Mouse (Mus musculus) embryonic facial prominence, embryonic 13.5 days (tissue): ENCODE measurements around the gene Zmpste24. TPM values are rescaled to one million over a fixed set of nuclear protein-coding genes. Genes with fewer than 3 reads are reported as not detected.
"Not testable (repeated sequence)": the region's sequence is repeated elsewhere in the genome, so short reads cannot be mapped to it uniquely, and the experiment has no call there.

Experiments
- ATAC-seq: fragments of 200-750 bp; cut with Nextera tagmentation; 2 replicates; pipeline ENCODE4 v1.8.0; 2017; ENCODE audit warnings: low read depth; ENCODE audit not compliant: insufficient number of reproducible peaks, insufficient read depth, low FRiP score, low TSS enrichment
- H3K27ac ChIP-seq: fragments of 300-500 bp; sonication (generic); 2 replicates; pipeline ENCODE4 v1.5.1; 2015; ENCODE audit warnings: moderate library complexity, mild to moderate bottlenecking, inconsistent platforms
- H3K27me3 ChIP-seq: fragments of 300-500 bp; sonication (generic); 2 replicates; pipeline ENCODE4 v1.6.1; 2015; ENCODE audit warnings: mild to moderate bottlenecking, inconsistent platforms
- H3K36me3 ChIP-seq: fragments of 300-500 bp; sonication (generic); 2 replicates; pipeline ENCODE4 v1.6.1; 2015; ENCODE audit warnings: mild to moderate bottlenecking, inconsistent platforms
- H3K4me1 ChIP-seq: fragments of 300-500 bp; sonication (generic); 2 replicates; pipeline ENCODE4 v1.6.1; 2015; ENCODE audit warnings: inconsistent platforms
- H3K4me2 ChIP-seq: fragments of 300-500 bp; sonication (generic); 2 replicates; pipeline ENCODE4 v1.6.1; 2015; ENCODE audit warnings: moderate library complexity, mild to moderate bottlenecking, inconsistent platforms
- H3K4me3 ChIP-seq: fragments of 300-500 bp; sonication (generic); 2 replicates; pipeline ENCODE4 v1.5.1; 2015; ENCODE audit warnings: mild to moderate bottlenecking, inconsistent platforms
- H3K9ac ChIP-seq: fragments of 300-500 bp; sonication (generic); 2 replicates; pipeline ENCODE4 v1.6.1; 2015; ENCODE audit warnings: mild to moderate bottlenecking, inconsistent platforms
- H3K9me3 ChIP-seq: fragments of 300-500 bp; sonication (generic); 2 replicates; pipeline ENCODE4 v1.6.1; 2016; ENCODE audit warnings: inconsistent platforms
- WGBS: fragments of 180-500 bp; shearing (Covaris S2); methylation state at CpG from one replicate; pipeline ENCODE4 v1.1.7; 2015; ENCODE audit warnings: mixed read lengths; 5-methylcytosine and 5-hydroxymethylcytosine counted together
- polyA plus RNA-seq: library from polyadenylated mRNA; unstranded; fragments of >200 nt; fragmentation: Nextera tagmentation; extraction: Ambion mirVana; gene quantifications from 2 replicates; pipeline ENCODE4 v1.2.1, GENCODE M21; 2015

Zmpste24 gene
- 22.0 and 27.0 TPM in 2 replicates for polyA plus RNA-seq

DNA sequence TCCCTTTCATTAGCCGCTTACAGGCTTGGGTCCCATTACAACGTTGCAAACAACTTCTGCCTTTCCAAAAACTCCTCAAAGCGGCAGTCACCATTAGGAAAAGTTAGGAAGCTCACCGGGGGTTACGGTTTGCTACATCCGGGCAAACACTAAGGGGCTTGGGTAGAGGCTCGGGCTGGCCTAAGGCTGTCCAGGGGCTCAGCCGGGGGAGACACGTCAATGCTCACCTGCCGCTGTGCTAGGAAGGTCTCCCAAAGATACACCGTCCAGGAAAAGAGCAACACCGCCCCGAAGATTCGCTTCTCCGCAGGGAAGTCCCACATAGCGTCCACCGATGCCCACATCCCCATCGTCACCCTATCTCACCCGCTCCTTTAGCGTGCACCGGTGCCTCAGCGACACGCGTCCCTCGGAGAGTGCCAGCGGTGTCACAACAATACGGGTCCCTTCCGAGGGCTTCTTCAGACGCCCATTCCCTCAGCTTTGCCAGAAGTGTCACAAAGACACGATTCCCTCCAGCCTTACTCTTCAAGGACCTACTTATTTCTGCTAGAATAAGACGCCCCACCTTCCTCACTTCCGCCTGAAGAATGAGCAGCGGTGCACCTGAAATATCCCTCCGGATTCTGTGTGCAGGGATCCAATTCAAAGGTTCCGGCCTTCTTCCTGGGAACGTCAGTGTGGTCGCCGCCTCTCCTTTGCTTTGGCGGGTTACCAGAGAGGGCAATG, at the start of gene Zmpste24:
TSS of gene Zmpste24 (minus strand) at position 592 of the 729 bp plus-strand sequence.
- H3K4me2 ChIP-seq = peak within 1 kb of the TSS; percentile 72
- H3K36me3 ChIP-seq = peaks cover 30% of the 10 kb centered on the region
- peak within 1 kb of the TSS; percentile 87 for H3K9ac ChIP-seq
- H3K9me3 ChIP-seq = no peaks in the 10 kb centered on the region
- peak within 1 kb of the TSS; percentile 56 for H3K27ac ChIP-seq
- under 1% methylated on average over 39 of the region's 39 CpGs for WGBS
- no peaks in the 10 kb centered on the region for H3K27me3 ChIP-seq
- peak within 1 kb of the TSS; percentile 83 for H3K4me3 ChIP-seq
- peak; percentile 71; the same call in 1 of the 2 replicates for ATAC-seq
- H3K4me1 ChIP-seq = peaks cover 10% of the 10 kb centered on the region

DNA sequence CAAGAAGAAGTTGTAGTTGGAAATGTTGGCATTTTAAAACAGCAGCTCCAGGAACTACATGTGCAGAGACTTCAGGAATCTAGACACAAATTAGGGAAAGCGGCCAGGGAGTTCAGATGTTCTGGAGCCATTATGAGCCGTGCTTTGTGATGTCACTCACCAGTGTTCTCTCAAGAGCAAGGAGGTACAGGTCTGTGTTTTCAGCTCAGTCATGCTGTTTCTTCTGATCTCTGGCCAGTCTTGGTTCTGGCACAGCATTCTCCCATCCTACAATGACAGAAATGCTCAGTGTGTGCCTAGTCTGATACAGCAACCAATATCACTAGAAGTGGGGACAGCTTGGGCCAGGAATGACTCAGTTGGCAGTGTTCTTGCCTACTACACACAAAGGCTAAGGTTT, 11.1 kb upstream of the Zmpste24 start, which contains the start of gene Tmco2:
TSS of gene Tmco2 (minus strand) at position 101 of the 400 bp plus-strand sequence.
- H3K4me1 ChIP-seq = no peaks in the 10 kb centered on the region
- no peak within 1 kb of the TSS for H3K9ac ChIP-seq
- no peak within 1 kb of the TSS for H3K4me2 ChIP-seq
- no peak within 1 kb of the TSS for H3K4me3 ChIP-seq
- H3K27me3 ChIP-seq = no peaks in the 10 kb centered on the region
- 89% methylated on average over 2 of the region's 2 CpGs for WGBS
- no peaks in the 10 kb centered on the region for H3K36me3 ChIP-seq
- no peak within 1 kb of the TSS for H3K27ac ChIP-seq
- no peak for ATAC-seq
- H3K9me3 ChIP-seq = no peaks in the 10 kb centered on the region

GRCm38 (mm10) chr4:121103304-121103703, 5.3 kb upstream of the Zmpste24 start:
- no peaks in the 10 kb centered on the region for H3K27me3 ChIP-seq
- no peaks in the 10 kb centered on the region for H3K9me3 ChIP-seq
- ATAC-seq = no peak
- 81% methylated on average over 4 of the region's 4 CpGs for WGBS
- H3K4me3 ChIP-seq = no peak overlapping the region
- H3K4me1 ChIP-seq = no peaks in the 10 kb centered on the region
- no peak overlapping the region for H3K9ac ChIP-seq
- no peak overlapping the region for H3K27ac ChIP-seq
- H3K36me3 ChIP-seq = no peaks in the 10 kb centered on the region
- no peak overlapping the region for H3K4me2 ChIP-seq

GRCm38 (mm10) chr4:121090211-121090610, 7.8 kb downstream of the Zmpste24 start:
- no peak for ATAC-seq
- no peak overlapping the region for H3K27ac ChIP-seq
- H3K4me3 ChIP-seq = no peak overlapping the region
- 90% methylated on average over 4 of the region's 4 CpGs for WGBS
- H3K9me3 ChIP-seq = no peaks in the 10 kb centered on the region
- H3K9ac ChIP-seq = no peak overlapping the region
- no peaks in the 10 kb centered on the region for H3K27me3 ChIP-seq
- peaks cover 75% of the 10 kb centered on the region for H3K36me3 ChIP-seq
- no peaks in the 10 kb centered on the region for H3K4me1 ChIP-seq
- no peak overlapping the region for H3K4me2 ChIP-seq

GRCm38 (mm10) chr4:121088696-121089095, 9.3 kb downstream of the Zmpste24 start:
- H3K9me3 ChIP-seq = no peaks in the 10 kb centered on the region
- WGBS = 82% methylated on average over 2 of the region's 2 CpGs
- no peaks in the 10 kb centered on the region for H3K4me1 ChIP-seq
- H3K4me2 ChIP-seq = no peak overlapping the region
- ATAC-seq = no peak
- no peaks in the 10 kb centered on the region for H3K27me3 ChIP-seq
- H3K36me3 ChIP-seq = peaks cover 70% of the 10 kb centered on the region
- no peak overlapping the region for H3K9ac ChIP-seq
- H3K4me3 ChIP-seq = no peak overlapping the region
- H3K27ac ChIP-seq = no peak overlapping the region

DNA sequence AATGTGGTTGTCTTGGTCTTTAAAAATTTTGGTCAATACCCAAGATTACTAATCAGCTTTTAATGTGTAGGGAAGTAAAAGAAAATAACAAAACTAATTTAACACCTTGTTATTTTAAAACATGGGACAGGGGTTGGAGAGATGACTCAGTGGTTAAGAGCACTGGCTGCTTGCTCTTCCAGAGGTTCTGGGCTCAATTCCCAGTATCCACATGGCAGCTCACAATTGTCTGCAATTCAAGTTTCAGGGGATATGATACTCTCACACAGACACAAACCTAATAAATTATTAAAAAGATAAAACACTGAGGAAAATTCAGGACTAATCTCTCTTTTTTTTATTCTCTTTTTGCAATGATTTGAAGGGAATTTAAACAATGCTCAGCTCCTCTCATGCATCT, 13.5 kb downstream of the Zmpste24 start:
- no peak overlapping the region for H3K27ac ChIP-seq
- no peak overlapping the region for H3K9ac ChIP-seq
- no peak overlapping the region for H3K4me3 ChIP-seq
- H3K9me3 ChIP-seq = no peaks in the 10 kb centered on the region
- no peak overlapping the region for H3K4me2 ChIP-seq
- H3K36me3 ChIP-seq = peaks cover 72% of the 10 kb centered on the region
- no peaks in the 10 kb centered on the region for H3K4me1 ChIP-seq
- no peak for ATAC-seq
- no peaks in the 10 kb centered on the region for H3K27me3 ChIP-seq

GRCm38 (mm10) chr4:121080395-121080794, 17.6 kb downstream of the Zmpste24 start:
- no peaks in the 10 kb centered on the region for H3K27me3 ChIP-seq
- no peaks in the 10 kb centered on the region for H3K9me3 ChIP-seq
- H3K36me3 ChIP-seq = peaks cover 81% of the 10 kb centered on the region
- H3K9ac ChIP-seq = no peak overlapping the region
- H3K4me2 ChIP-seq = no peak overlapping the region
- no peak overlapping the region for H3K27ac ChIP-seq
- 84% methylated on average over 1 of the region's 1 CpGs for WGBS
- H3K4me1 ChIP-seq = no peaks in the 10 kb centered on the region
- ATAC-seq = no peak
- H3K4me3 ChIP-seq = no peak overlapping the region

- no peak overlapping the region for H3K4me2 ChIP-seq
- H3K4me3 ChIP-seq = no peak overlapping the region
- H3K27ac ChIP-seq = no peak overlapping the region
- no peak overlapping the region for H3K9ac ChIP-seq
- H3K9me3 ChIP-seq = no peaks in the 10 kb centered on the region
- H3K27me3 ChIP-seq = no peaks in the 10 kb centered on the region
- H3K36me3 ChIP-seq = peaks cover 78% of the 10 kb centered on the region
- 84% methylated on average over 3 of the region's 3 CpGs for WGBS
- no peak for ATAC-seq
- H3K4me1 ChIP-seq = no peaks in the 10 kb centered on the region
Measured at GRCm38 (mm10) chr4:121077915-121078646, 20.0 kb downstream of the Zmpste24 start.

DNA sequence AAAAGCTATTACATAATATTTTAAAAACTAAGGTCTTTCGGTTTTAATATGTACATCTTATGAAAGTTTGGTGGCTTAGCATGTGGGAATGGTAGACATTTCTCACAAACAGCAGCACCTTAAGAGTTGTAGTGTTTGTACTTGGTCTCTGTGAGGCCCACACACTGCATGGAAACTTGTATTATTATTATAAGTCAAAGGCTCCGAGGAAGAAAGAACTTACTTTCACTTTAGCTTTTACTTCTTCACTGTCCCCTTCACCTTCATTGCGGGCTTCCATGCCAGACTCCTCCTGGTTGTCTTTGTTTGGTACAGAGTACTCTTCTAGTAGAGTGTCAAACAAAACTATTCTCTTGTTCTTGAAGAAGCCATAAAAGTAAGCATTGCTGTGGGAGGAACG, 23.8 kb downstream of the Zmpste24 start:
- no peak for ATAC-seq
- no peak overlapping the region for H3K4me2 ChIP-seq
- no peaks in the 10 kb centered on the region for H3K9me3 ChIP-seq
- H3K9ac ChIP-seq = no peak overlapping the region
- H3K4me3 ChIP-seq = no peak overlapping the region
- H3K27ac ChIP-seq = no peak overlapping the region
- WGBS = 92% methylated on average over 4 of the region's 4 CpGs
- H3K4me1 ChIP-seq = no peaks in the 10 kb centered on the region
- no peaks in the 10 kb centered on the region for H3K27me3 ChIP-seq
- H3K36me3 ChIP-seq = peaks cover 62% of the 10 kb centered on the region

- no peaks in the 10 kb centered on the region for H3K9me3 ChIP-seq
- H3K4me2 ChIP-seq = no peak overlapping the region
- H3K4me1 ChIP-seq = no peaks in the 10 kb centered on the region
- no peak overlapping the region for H3K9ac ChIP-seq
- H3K4me3 ChIP-seq = no peak overlapping the region
- ATAC-seq = no peak
- peaks cover 65% of the 10 kb centered on the region for H3K36me3 ChIP-seq
- no peaks in the 10 kb centered on the region for H3K27me3 ChIP-seq
- H3K27ac ChIP-seq = no peak overlapping the region
- 84% methylated on average over 2 of the region's 2 CpGs for WGBS
Measured at GRCm38 (mm10) chr4:121065336-121065735, 32.7 kb downstream of the Zmpste24 start.

- H3K4me2 ChIP-seq, H3K27ac ChIP-seq, H3K27me3 ChIP-seq, H3K4me1 ChIP-seq, H3K9ac ChIP-seq, ATAC-seq, H3K4me3 ChIP-seq, H3K9me3 ChIP-seq: not testable (repeated sequence)
- 83% methylated on average over 10 of the region's 10 CpGs for WGBS
- peaks cover 40% of the 10 kb centered on the region for H3K36me3 ChIP-seq
Measured at GRCm38 (mm10) chr4:121059218-121059617, 38.8 kb downstream of the Zmpste24 start.

DNA sequence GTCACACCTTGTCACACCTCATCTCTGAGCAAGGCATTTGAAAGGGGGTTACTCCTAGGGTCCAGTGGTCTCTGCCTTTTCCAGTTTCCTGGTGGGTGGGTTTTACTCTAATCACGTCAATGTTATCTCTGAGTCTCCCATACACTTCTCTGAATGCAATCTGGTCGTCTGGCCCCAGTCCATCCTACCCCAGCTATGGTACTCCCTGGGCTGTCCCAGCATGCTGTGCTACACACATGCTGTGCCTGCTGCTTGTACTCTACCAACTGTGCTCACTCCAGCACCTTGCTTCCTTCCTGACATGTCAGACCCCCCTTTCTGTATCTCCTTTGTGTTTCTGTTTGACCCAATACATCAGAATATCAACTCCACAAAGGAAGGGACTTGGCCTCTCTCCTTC, 41.0 kb downstream of the Zmpste24 start:
- H3K27ac ChIP-seq = no peak overlapping the region
- 70% methylated on average over 2 of the region's 2 CpGs for WGBS
- H3K27me3 ChIP-seq = peaks cover 13% of the 10 kb centered on the region
- no peaks in the 10 kb centered on the region for H3K9me3 ChIP-seq
- no peak overlapping the region for H3K9ac ChIP-seq
- H3K4me2 ChIP-seq = no peak overlapping the region
- no peak for ATAC-seq
- peaks cover 7% of the 10 kb centered on the region for H3K4me1 ChIP-seq
- H3K36me3 ChIP-seq = peaks cover 22% of the 10 kb centered on the region
- no peak overlapping the region for H3K4me3 ChIP-seq
